Mouse (Mus musculus): ENCODE measurements around the gene Aoc1.

DNA sequence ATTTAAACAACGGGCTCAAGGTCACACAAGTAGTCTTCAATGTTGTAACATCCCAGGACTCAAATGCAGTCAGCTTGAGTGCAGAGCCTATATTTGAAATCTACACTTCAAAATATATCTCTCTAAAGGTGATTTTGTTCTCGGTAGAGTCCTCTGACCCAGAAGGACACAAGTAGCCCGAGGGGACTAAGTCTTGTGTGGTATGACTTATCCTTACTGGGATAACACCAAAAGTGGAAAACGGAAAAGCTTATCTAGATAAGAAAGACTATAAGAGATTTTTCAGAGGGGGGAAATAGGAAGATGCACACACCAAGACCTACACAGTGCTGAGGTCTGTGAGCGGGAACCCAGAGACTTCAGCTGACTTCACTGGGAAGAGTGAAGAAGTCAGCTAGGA lies 56.9 kb downstream of the Aoc1 start, which contains the start of gene 1600015I10Rik:
- TF ChIP-seq POLR2A (IDR thresholded peaks at IDR 0.05; ENCODE audit: extremely low read depth, insufficient read depth, low read length) (no peak), CTCF (IDR thresholded peaks at IDR 0.05; ENCODE audit: low read depth, low read length) (no peak)
